In genomic region chr14:31604916-31605315, GRCm38 (mm10) we compare ENCODE assay signal across 9 mouse cellular contexts. TPM values are rescaled to one million over a fixed set of nuclear protein-coding genes. Genes with fewer than 3 reads are reported as not detected.
A peak's percentile ranks its signal among the peaks of the same experiment; 100 is the strongest.
DNase-seq lines count a peak whose midpoint lies in the region; ATAC-seq and TF ChIP-seq lines count a peak whose summit lies in the region.
"Had no signal": no experiment of that assay in that cellular context is flagged by ENCODE, and none has a peak within 500 bp of the region (broad histone marks: within the 10 kb centered on the region; RNA-seq: fewer than 3 reads in every experiment).

No protein-coding gene starts in this region.

- ATAC-seq in monocyte, adult 5-6 weeks (replicated peaks; ENCODE audit: insufficient number of reproducible peaks, low FRiP score, low TSS enrichment, poor library complexity, severe bottlenecking) = no peak
- no peak for ATAC-seq in activated CD4-positive, CD25-positive, alpha-beta regulatory T cell, adult 4 months

- no peak for DNase-seq in gastrocnemius, adult 2 months
- DNase-seq in gastrocnemius, postnatal 4 days (ENCODE audit: low spot score in 2 of 2) = no peak
- DNase-seq in right cerebral cortex, adult 2 months (ENCODE audit: low spot score in 2 of 2) = peak; percentile 30 to 44
- DNase-seq in right cerebral cortex, postnatal 10 days (ENCODE audit: low spot score in 2 of 2) = no peak
- peak; percentile 48 for DNase-seq in heart, postnatal 4 days
- peak; percentile 57 to 65 for DNase-seq in thymus, postnatal 36 days

- TF ChIP-seq CTCF in gastrocnemius, adult 2 months (IDR thresholded peaks at IDR 0.05) = peak; percentile 70

- H3K27ac ChIP-seq in gastrocnemius, adult 2 months = no peak overlapping the region

- H3K4me3 ChIP-seq in gastrocnemius, adult 2 months = no peak overlapping the region

- intact Hi-C loops in gastrocnemius, adult 2 months (cut with DNase I) = loop anchor here (1.0 kb wide), 1 partner anchor 86 kb away; no protein-coding TSS in a partner anchor

RNA-seq across cellular contexts. Expression of gene Colq, which starts 13.8 kb away (rescaled TPM):
- 1 to 10 TPM; 5.8 to 7.5 TPM for total RNA-seq in gastrocnemius, adult 2 months (2021)
- 10 to 100 TPM; 10.4 to 15.2 TPM for total RNA-seq in gastrocnemius, postnatal 4 days (2021)
- 10 to 100 TPM; 10.1 to 12.7 TPM for total RNA-seq in heart, postnatal 4 days (2021)
- total RNA-seq in monocyte, adult 5-6 weeks (2017) = 0.19 to 1.0 TPM in 2 of 3 replicates, not detected in the other
- 1 to 10 TPM; 6.9 to 7.4 TPM for polyA plus RNA-seq in activated CD4-positive, CD25-positive, alpha-beta regulatory T cell, adult 4 months (2017; shearing (Covaris generic))

RNA-seq across cellular contexts. Expression of gene Gm49387, which starts 35.8 kb away (rescaled TPM):
- total RNA-seq in gastrocnemius, adult 2 months (2021) = under 1 TPM; 0.70 to 0.84 TPM
- not detected for total RNA-seq in gastrocnemius, postnatal 4 days (2021)
- 1 to 10 TPM in 1 of 2 experiments, not detected in 1; 2.8 TPM for total RNA-seq in heart, postnatal 4 days (2021)
- total RNA-seq in monocyte, adult 5-6 weeks (2017) = not detected in 3 replicates
- polyA plus RNA-seq in activated CD4-positive, CD25-positive, alpha-beta regulatory T cell, adult 4 months (2017; shearing (Covaris generic)) = not detected
- total RNA-seq: ES-E14 had no signal

RNA-seq across cellular contexts. Expression of gene Btd, which starts 35.9 kb away (rescaled TPM):
- 1 to 10 TPM; 3.8 to 5.8 TPM for total RNA-seq in gastrocnemius, adult 2 months (2021)
- 10 to 100 TPM; 16.9 to 19.1 TPM for total RNA-seq in gastrocnemius, postnatal 4 days (2021)
- 10 to 100 TPM; 13.0 to 14.7 TPM for total RNA-seq in heart, postnatal 4 days (2021)
- total RNA-seq in monocyte, adult 5-6 weeks (2017) = 2.1 to 9.9 TPM (median 9.9 TPM) in 3 replicates
- polyA plus RNA-seq in activated CD4-positive, CD25-positive, alpha-beta regulatory T cell, adult 4 months (2017; shearing (Covaris generic)) = 10 to 100 TPM; 19.7 to 29.2 TPM

RNA-seq across cellular contexts. Expression of gene Hacl1, which starts 36.2 kb away (rescaled TPM):
- 1 to 10 TPM; 4.9 to 5.7 TPM for total RNA-seq in gastrocnemius, adult 2 months (2021)
- total RNA-seq in gastrocnemius, postnatal 4 days (2021) = 10 to 100 TPM; 15.0 to 15.4 TPM
- 10 to 100 TPM; 10.9 to 14.0 TPM for total RNA-seq in heart, postnatal 4 days (2021)
- 10.1 to 31.8 TPM (median 11.9 TPM) in 3 replicates for total RNA-seq in monocyte, adult 5-6 weeks (2017)
- 10 to 100 TPM; 36.2 to 37.2 TPM for polyA plus RNA-seq in activated CD4-positive, CD25-positive, alpha-beta regulatory T cell, adult 4 months (2017; shearing (Covaris generic))

Comparison
In these comparisons a context has a peak if more than half of its experiments do, and no peak if none do; other contexts are left out.
1. DNase-seq: peak in right cerebral cortex, adult 2 months (2 of 2), heart, postnatal 4 days (single experiment) and thymus, postnatal 36 days (2 of 2); none in gastrocnemius, adult 2 months (single experiment), gastrocnemius, postnatal 4 days (0 of 2) and right cerebral cortex, postnatal 10 days (0 of 2).